Mouse (Mus musculus) brown adipose tissue, adult 24 weeks (tissue): ENCODE results near the gene Borcs6. TPM values are rescaled to one million over a fixed set of nuclear protein-coding genes. Genes with fewer than 3 reads are reported as not detected.

Experiments
- H3K27ac ChIP-seq: fragments of 200-500 bp; replicated peaks from 2 replicates; pipeline ENCODE4 v1.5.1; 2012; ENCODE audit warnings: low read depth, mild to moderate bottlenecking, low read length
- H3K4me1 ChIP-seq: fragments of 200-500 bp; 2 replicates; pipeline ENCODE4 v1.6.1; 2012; ENCODE audit warnings: low read length, mixed read lengths; ENCODE audit not compliant: control insufficient read depth, insufficient read depth, insufficient read length
- H3K4me3 ChIP-seq: fragments of 200-500 bp; 2 replicates; pipeline ENCODE4 v1.5.1; 2012; ENCODE audit warnings: low read depth, mild to moderate bottlenecking, low read length, moderate library complexity; ENCODE audit not compliant: insufficient read depth
- polyA plus RNA-seq: library from polyadenylated mRNA; stranded (reverse); fragments of >200 nt; gene quantifications from 2 replicates; pipeline ENCODE4 v1.2.4, GENCODE M21; 2012; ENCODE audit not compliant: missing spikeins, insufficient read depth, insufficient read length

Gene Borcs6
- polyA plus RNA-seq, 1 experiment: 8.3 TPM

DNA sequence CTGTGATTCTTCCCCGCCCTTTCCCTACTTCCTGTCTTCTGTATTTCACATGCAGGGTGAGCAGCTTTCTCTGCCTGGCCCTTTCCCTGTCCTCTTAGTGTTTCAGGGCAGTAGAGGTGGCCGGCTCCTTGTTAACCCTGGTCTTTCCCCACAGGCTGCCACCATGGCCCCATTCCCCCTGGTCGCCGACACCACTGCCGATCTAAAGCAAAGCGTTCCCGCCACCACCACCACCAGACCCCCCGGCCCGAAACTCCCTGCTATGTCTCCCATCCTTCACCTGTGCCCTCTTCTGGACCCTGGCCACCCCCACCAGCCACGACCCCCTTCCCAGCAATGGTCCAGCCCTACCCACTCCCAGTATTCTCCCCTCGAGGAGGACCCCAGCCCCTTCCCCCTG, 46.8 kb downstream of the Borcs6 start:
- H3K27ac ChIP-seq: no peak overlapping the region
- no peaks in the 10 kb centered on the region for H3K4me1 ChIP-seq
- no peak overlapping the region for H3K4me3 ChIP-seq

- no peaks in the 10 kb centered on the region for H3K4me1 ChIP-seq
- H3K27ac ChIP-seq: no peak overlapping the region
- no peak overlapping the region for H3K4me3 ChIP-seq
Observed at GRCm38 (mm10) chr11:69106842-69107241, 47.3 kb downstream of the Borcs6 start.

DNA sequence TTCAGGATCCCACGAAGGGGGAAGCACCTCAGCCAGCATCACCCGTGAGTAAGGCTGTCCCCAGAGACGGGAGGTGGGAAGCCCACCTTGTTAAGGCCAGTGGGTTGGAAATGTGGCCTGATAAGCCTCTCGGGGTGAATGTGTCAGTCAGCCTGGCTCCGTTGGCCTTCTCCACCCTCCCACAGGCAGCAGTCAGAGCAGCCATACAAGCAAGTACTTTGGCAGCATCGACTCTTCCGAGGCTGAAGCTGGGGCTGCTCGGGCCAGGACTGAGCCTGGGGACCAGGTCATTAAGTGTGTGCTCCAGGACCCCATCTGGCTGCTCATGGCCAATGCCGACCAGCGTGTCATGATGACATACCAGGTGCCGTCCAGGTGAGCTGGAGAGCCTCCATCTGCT, 48.2 kb downstream of the Borcs6 start:
- Histone ChIP-seq H3K27ac (no peak overlapping the region), H3K4me3 (no peak overlapping the region), H3K4me1 (no peaks in the 10 kb centered on the region)

DNA sequence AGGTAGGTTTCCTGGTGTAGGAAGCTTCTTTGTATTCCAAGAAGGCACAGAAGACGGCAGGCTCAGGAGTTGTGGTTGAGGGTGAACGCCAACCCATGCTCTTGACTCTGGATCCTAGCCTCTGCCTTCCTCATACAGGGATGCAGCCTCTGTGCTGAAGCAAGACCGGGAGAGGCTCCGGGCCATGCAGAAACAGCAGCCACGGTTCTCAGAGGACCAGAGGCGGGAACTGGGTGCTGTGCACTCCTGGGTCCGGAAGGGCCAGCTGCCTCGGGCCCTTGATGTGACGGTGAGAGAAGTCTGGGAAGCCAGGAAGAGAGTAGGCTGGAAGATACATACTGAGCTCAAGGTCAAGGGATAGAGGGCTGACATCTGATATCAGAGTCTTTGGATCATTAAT, 48.7 kb downstream of the Borcs6 start:
- Histone ChIP-seq H3K4me1 (no peaks in the 10 kb centered on the region), H3K4me3 (no peak overlapping the region), H3K27ac (no peak overlapping the region)

- H3K27ac ChIP-seq: no peak overlapping the region
- no peaks in the 10 kb centered on the region for H3K4me1 ChIP-seq
Observed at GRCm38 (mm10) chr11:69109032-69109900, 49.7 kb downstream of the Borcs6 start.

GRCm38 (mm10) chr11:69110319-69111046, 51.0 kb downstream of the Borcs6 start:
- Histone ChIP-seq H3K27ac (no peak overlapping the region), H3K4me1 (no peaks in the 10 kb centered on the region), H3K4me3 (peak overlapping the region; percentile 64)

More at GRCm38 (mm10) chr11:69109032-69109900, 49.7 kb downstream of the Borcs6 start:
- no peak overlapping the region for H3K4me3 ChIP-seq

Other genes starting within 250 kb of the Borcs6 start
- gene Ndel1, start 187.9 kb upstream of the Borcs6 start, polyA plus RNA-seq: 48.4 and 48.9 TPM in 2 replicates
- not detected in 2 replicates for gene Rnf222, start 171.2 kb upstream of the Borcs6 start, polyA plus RNA-seq
- gene Rpl26, start 158.1 kb upstream of the Borcs6 start, polyA plus RNA-seq: 1,653 and 1,681 TPM in 2 replicates
- not detected in 2 replicates for gene Odf4, start 132.6 kb upstream of the Borcs6 start, polyA plus RNA-seq
- gene Arhgef15, start 102.2 kb upstream of the Borcs6 start, polyA plus RNA-seq: 7.1 and 19.0 TPM in 2 replicates
- gene Slc25a35, start 91.6 kb upstream of the Borcs6 start, polyA plus RNA-seq: 170 and 220 TPM in 2 replicates
- 9.0 and 12.7 TPM in 2 replicates for gene Rangrf, start 84.5 kb upstream of the Borcs6 start, polyA plus RNA-seq
- gene Pfas, start 51.3 kb upstream of the Borcs6 start, polyA plus RNA-seq: 7.8 and 11.1 TPM in 2 replicates
- gene Ctc1, start 43.8 kb upstream of the Borcs6 start, polyA plus RNA-seq: 6.2 and 11.8 TPM in 2 replicates
- 0.79 TPM in 1 of 2 replicates, not detected in the other for gene Aurkb, start 14.1 kb upstream of the Borcs6 start, polyA plus RNA-seq
- 2.5 and 4.6 TPM in 2 replicates for gene Tmem107, start 11.1 kb downstream of the Borcs6 start, polyA plus RNA-seq
- gene Vamp2, start 28.8 kb downstream of the Borcs6 start, polyA plus RNA-seq: 42.0 and 54.9 TPM in 2 replicates
- gene Per1, start 35.5 kb downstream of the Borcs6 start, polyA plus RNA-seq: 7.9 and 15.6 TPM in 2 replicates
- not detected in 2 replicates for gene Hes7, start 60.7 kb downstream of the Borcs6 start, polyA plus RNA-seq
- 0.87 TPM in 1 of 2 replicates, not detected in the other for gene 9130213A22Rik, start 62.9 kb downstream of the Borcs6 start, polyA plus RNA-seq
- not detected in 2 replicates for gene Aloxe3, start 66.2 kb downstream of the Borcs6 start, polyA plus RNA-seq
- gene Alox12b, start 97.3 kb downstream of the Borcs6 start, polyA plus RNA-seq: not detected in 2 replicates
- not detected in 2 replicates for gene Alox8, start 138.1 kb downstream of the Borcs6 start, polyA plus RNA-seq
- not detected in 2 replicates for gene Gucy2e, start 177.3 kb downstream of the Borcs6 start, polyA plus RNA-seq